Mouse (Mus musculus) neural tube, embryonic 11.5 days (tissue): ENCODE results near the gene Clec2l. TPM values are rescaled to one million over a fixed set of nuclear protein-coding genes. Genes with fewer than 3 reads are reported as not detected.

Experiments used
- ATAC-seq: fragments of 200-750 bp; cut with Nextera tagmentation; 2 replicates; pipeline ENCODE4 v1.8.0; 2017; ENCODE audit warnings: moderate number of reproducible peaks, mild to moderate bottlenecking, moderate TSS enrichment, moderate library complexity; ENCODE audit not compliant: insufficient read depth, low FRiP score, low TSS enrichment
- DNase-seq: peaks from one replicate; pipeline ENCODE4 v3.0.0-alpha.2; 2015; ENCODE audit warnings: low spot score
- H3K27ac ChIP-seq: fragments of 300-500 bp; sonication (generic); 2 replicates; pipeline ENCODE4 v1.5.1; 2014; ENCODE audit warnings: low read depth, mild to moderate bottlenecking, low read length
- H3K27me3 ChIP-seq: fragments of 300-500 bp; sonication (generic); 2 replicates; pipeline ENCODE4 v1.6.1; 2014; ENCODE audit warnings: mild to moderate bottlenecking, low read length, mixed read lengths; ENCODE audit not compliant: control insufficient read depth, insufficient read depth
- H3K36me3 ChIP-seq: fragments of 300-500 bp; sonication (generic); 2 replicates; pipeline ENCODE4 v1.6.1; 2014; ENCODE audit warnings: mild to moderate bottlenecking, low read length, moderate library complexity, mixed read lengths; ENCODE audit not compliant: control insufficient read depth, insufficient read depth
- H3K4me1 ChIP-seq: fragments of 300-500 bp; sonication (generic); 2 replicates; pipeline ENCODE4 v1.6.1; 2014; ENCODE audit warnings: low read length, mixed read lengths; ENCODE audit not compliant: control insufficient read depth, insufficient read depth
- H3K4me2 ChIP-seq: fragments of 300-500 bp; sonication (generic); 2 replicates; pipeline ENCODE4 v1.6.1; 2014; ENCODE audit warnings: low read depth, mild to moderate bottlenecking, moderate library complexity
- H3K4me3 ChIP-seq: fragments of 300-500 bp; sonication (generic); 2 replicates; pipeline ENCODE4 v1.5.1; 2014; ENCODE audit warnings: low read depth, low read length
- H3K9ac ChIP-seq: fragments of 300-500 bp; sonication (generic); 2 replicates; pipeline ENCODE4 v1.6.1; 2014; ENCODE audit warnings: mild to moderate bottlenecking, low read length
- H3K9me3 ChIP-seq: fragments of 300-500 bp; sonication (generic); 2 replicates; pipeline ENCODE4 v1.6.1; 2016; ENCODE audit warnings: low read length; ENCODE audit not compliant: control insufficient read depth
- WGBS: fragments of 180-500 bp; shearing (Covaris S2); extraction: QIAGEN DNeasy Blood & Tissue Kit; methylation state at CpG from one replicate; pipeline ENCODE4 v1.1.7; 2014; 5-methylcytosine and 5-hydroxymethylcytosine counted together
- polyA plus RNA-seq: library from polyadenylated mRNA; unstranded; fragments of >200 nt; fragmentation: Nextera tagmentation; extraction: Ambion mirVana; gene quantifications from 2 replicates; pipeline ENCODE4 v1.2.1, GENCODE M21; 2014

Clec2l gene
- polyA plus RNA-seq, 1 experiment from 2014 or later = 6.5 TPM

DNA sequence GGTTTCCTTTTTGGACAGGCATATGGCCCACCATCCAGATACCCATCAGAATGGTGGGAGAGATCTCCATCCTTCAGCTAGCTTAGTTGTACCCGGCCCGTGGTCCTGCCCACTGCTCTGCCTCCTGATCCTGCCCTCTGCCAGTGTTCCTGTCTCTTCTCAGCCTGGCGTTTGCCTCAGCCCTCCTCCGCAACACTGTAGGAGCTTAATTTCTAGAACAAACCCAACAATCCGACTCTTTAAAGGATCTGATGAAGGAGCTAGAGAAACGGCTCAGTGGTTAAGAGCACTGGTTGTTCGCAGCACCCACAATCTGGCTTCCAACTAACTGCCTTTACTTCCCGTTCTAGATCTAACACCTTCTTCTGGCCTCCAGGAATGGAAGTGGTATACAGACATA, 28.4 kb upstream of the Clec2l start:
- H3K4me1 ChIP-seq = peaks cover 16% of the 10 kb centered on the region
- H3K27ac ChIP-seq = no peak overlapping the region
- DNase-seq (no peak), ATAC-seq (no peak)
- WGBS = 85% methylated on average over 8 of the region's 8 CpGs
- no peak overlapping the region for H3K4me2 ChIP-seq
- no peaks in the 10 kb centered on the region for H3K36me3 ChIP-seq
- H3K27me3 ChIP-seq = peaks cover 46% of the 10 kb centered on the region
- no peak overlapping the region for H3K9ac ChIP-seq
- no peak overlapping the region for H3K4me3 ChIP-seq
- H3K9me3 ChIP-seq = no peaks in the 10 kb centered on the region

DNA sequence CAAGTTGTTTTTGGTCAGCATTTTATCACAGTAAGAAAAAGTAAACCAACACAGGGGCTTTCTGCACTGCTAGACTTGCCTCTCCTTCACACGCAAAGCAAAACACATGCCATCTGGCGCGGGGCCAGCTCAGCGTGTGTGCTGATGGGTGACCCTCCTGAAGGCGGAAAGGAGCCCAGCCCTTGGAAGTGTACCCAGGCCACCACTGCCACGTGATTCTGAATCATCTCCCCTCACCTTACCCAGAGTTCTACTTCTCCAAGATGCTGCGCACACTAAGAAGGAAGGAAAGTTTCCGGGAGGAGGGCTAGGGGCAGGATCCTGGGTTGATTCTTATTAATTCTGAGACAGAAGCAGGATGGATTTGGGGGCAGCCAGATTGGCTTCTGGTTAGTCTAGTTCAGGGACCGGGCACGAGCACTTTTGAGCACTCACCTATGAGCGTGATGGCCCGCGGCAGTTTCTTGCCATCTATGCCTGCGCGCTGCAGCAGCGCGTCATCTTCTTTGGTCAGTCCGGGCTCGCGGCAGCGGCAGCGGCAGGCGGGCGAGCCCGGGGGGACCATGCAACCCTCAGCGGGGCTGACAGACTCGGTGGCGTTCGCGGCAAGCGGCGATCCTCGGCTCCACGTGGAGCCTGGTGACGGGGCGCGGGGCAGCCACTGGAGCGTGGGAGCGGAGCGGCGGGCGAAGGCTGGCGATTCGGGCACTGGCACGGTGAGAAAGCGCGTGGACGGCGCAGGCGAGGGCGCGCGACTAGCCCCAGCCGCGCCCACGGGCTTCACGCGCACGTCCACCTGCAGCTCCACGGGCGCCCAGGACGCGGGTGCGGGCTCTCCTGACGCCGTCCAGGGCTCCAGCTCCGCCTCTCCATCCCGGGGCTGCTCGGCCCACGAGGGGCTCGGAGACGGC, 26.7 kb upstream of the Clec2l start:
- ATAC-seq (peak; percentile 67), DNase-seq (peak; percentile 56)
- H3K4me1 ChIP-seq = peaks cover 16% of the 10 kb centered on the region
- WGBS = 1% methylated on average over 69 of the region's 72 CpGs
- no peaks in the 10 kb centered on the region for H3K9me3 ChIP-seq
- H3K27me3 ChIP-seq = peaks cover 48% of the 10 kb centered on the region
- H3K27ac ChIP-seq = no peak overlapping the region
- peak overlapping the region; percentile 49 for H3K9ac ChIP-seq
- H3K4me3 ChIP-seq = peak overlapping the region; percentile 50
- H3K36me3 ChIP-seq = no peaks in the 10 kb centered on the region
- peak overlapping the region; percentile 97 for H3K4me2 ChIP-seq

DNA sequence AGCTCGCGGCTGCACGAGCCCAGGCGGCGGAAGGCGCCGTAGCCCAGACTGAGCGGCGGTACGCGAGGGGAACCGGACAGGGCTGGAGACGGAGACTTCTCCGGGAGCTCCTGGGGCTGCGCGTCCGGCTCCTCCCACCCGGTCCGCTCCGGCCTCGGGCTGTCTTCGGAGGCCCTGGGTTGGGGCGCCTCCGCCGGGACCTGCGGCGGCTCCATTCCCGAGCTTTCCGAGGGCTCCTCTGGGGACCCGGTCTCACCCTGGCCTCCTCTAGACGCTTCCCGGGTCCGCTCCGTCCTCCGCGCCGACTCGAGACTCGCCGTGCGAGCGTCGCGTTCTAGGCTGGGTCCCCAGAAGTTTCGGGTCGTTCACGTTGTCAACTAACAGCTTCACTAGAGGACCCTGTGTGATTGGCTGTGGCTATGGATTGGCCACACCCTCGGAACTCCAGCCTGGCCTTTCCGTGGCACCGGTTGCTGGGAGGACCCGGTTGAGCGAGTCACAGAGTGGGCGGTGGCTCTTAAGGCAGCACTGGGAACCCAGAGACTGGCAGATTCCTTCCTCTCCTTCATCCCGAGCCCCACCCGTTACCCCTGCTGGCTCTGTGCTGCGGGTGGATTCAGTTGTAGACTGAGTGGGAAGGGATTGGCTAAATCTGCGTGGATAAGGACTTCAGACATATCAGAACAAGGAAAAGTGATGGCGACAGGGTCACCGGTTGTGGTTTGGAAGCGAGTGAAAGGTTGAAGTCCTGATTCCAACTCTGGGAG, 25.8 kb upstream of the Clec2l start, which contains the start of gene Klrg2:
Gene Klrg2, minus strand, starts transcription at position 391 of the 767 bp plus-strand sequence.
- Histone ChIP-seq H3K9ac (peak within 1 kb of the TSS; percentile 49), H3K27ac (no peak within 1 kb of the TSS), H3K9me3 (no peaks in the 10 kb centered on the region), H3K27me3 (peaks cover 49% of the 10 kb centered on the region), H3K4me2 (peak within 1 kb of the TSS; percentile 97), H3K36me3 (no peaks in the 10 kb centered on the region), H3K4me1 (peaks cover 16% of the 10 kb centered on the region), H3K4me3 (peak within 1 kb of the TSS; percentile 50)
- 3% methylated on average over 51 of the region's 60 CpGs for WGBS
- DNase-seq = peak; percentile 61
- peak; percentile 64 for ATAC-seq

DNA sequence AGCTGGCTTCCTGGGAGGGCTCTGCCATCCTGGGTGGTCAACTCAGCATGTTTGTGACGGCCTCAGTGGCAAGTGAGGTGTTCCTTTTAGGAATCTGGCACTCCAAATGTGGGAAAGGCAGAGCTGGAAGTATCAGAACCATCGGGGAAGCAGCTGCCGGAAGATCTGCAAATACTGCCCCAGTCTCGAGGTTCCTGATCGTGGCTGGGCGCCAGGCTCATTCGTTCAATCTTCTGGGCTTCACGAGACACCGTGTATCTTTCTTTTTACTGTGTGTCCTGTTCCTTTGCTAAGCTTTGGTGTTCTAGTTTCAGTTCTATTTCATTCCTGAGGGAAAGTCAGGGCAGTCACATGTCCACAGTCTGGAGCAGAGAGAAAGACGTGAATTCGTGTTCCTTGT, 22.5 kb upstream of the Clec2l start:
- no peak overlapping the region for H3K9ac ChIP-seq
- H3K9me3 ChIP-seq = no peaks in the 10 kb centered on the region
- no peak overlapping the region for H3K4me2 ChIP-seq
- peaks cover 16% of the 10 kb centered on the region for H3K4me1 ChIP-seq
- DNase-seq (no peak), ATAC-seq (no peak)
- no peak overlapping the region for H3K27ac ChIP-seq
- 79% methylated on average over 11 of the region's 11 CpGs for WGBS
- H3K27me3 ChIP-seq = peaks cover 33% of the 10 kb centered on the region
- H3K4me3 ChIP-seq = no peak overlapping the region
- H3K36me3 ChIP-seq = no peaks in the 10 kb centered on the region

- 76% methylated on average over 5 of the region's 5 CpGs for WGBS
- DNase-seq = no peak
- H3K27ac ChIP-seq = no peak overlapping the region
- no peak for ATAC-seq
- no peak overlapping the region for H3K4me2 ChIP-seq
- no peaks in the 10 kb centered on the region for H3K9me3 ChIP-seq
- H3K4me3 ChIP-seq = no peak overlapping the region
- H3K9ac ChIP-seq = no peak overlapping the region
- H3K36me3 ChIP-seq = no peaks in the 10 kb centered on the region
- peaks cover 12% of the 10 kb centered on the region for H3K4me1 ChIP-seq
- peaks cover 25% of the 10 kb centered on the region for H3K27me3 ChIP-seq
Measured at GRCm38 (mm10) chr6:38641228-38641627, 21.6 kb upstream of the Clec2l start.

GRCm38 (mm10) chr6:38641645-38642044, 21.2 kb upstream of the Clec2l start:
- no peak overlapping the region for H3K9ac ChIP-seq
- peaks cover 21% of the 10 kb centered on the region for H3K27me3 ChIP-seq
- H3K9me3 ChIP-seq = no peaks in the 10 kb centered on the region
- DNase-seq (no peak), ATAC-seq (no peak)
- no peak overlapping the region for H3K27ac ChIP-seq
- 60% methylated on average over 5 of the region's 5 CpGs for WGBS
- H3K36me3 ChIP-seq = no peaks in the 10 kb centered on the region
- H3K4me1 ChIP-seq = peaks cover 7% of the 10 kb centered on the region
- H3K4me2 ChIP-seq = no peak overlapping the region
- H3K4me3 ChIP-seq = no peak overlapping the region

DNA sequence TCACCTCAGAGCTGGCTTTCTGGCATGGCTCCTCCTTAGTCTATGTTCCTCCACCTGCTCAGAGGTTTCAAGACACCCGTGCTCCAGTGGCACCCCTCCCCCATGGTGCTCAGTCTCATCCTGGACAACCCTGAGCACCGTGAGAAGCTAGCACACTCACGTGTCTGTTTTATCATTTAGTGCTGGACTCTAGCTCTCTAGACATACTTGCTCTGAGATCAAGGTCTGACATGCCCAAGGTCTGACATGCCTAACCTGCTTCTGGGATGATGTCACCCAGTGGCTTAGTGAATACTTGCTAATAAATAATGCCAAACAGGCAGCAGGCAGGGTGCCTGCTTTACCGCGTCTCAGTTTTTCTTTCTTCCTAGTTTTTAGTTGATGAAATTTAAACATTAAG, 20.3 kb upstream of the Clec2l start:
- Histone ChIP-seq H3K36me3 (no peaks in the 10 kb centered on the region), H3K27me3 (peaks cover 11% of the 10 kb centered on the region), H3K4me2 (no peak overlapping the region), H3K4me3 (no peak overlapping the region), H3K4me1 (no peaks in the 10 kb centered on the region), H3K9me3 (no peaks in the 10 kb centered on the region), H3K27ac (no peak overlapping the region), H3K9ac (no peak overlapping the region)
- no peak for ATAC-seq
- DNase-seq = no peak
- WGBS = 70% methylated on average over 5 of the region's 5 CpGs

GRCm38 (mm10) chr6:38643039-38643438, 19.8 kb upstream of the Clec2l start:
- no peak overlapping the region for H3K4me3 ChIP-seq
- H3K36me3 ChIP-seq = no peaks in the 10 kb centered on the region
- peaks cover 8% of the 10 kb centered on the region; the same call in 1 of the 2 replicates for H3K27me3 ChIP-seq
- ATAC-seq (no peak), DNase-seq (no peak)
- H3K9me3 ChIP-seq = no peaks in the 10 kb centered on the region
- H3K4me2 ChIP-seq = no peak overlapping the region
- H3K9ac ChIP-seq = no peak overlapping the region
- H3K4me1 ChIP-seq = no peaks in the 10 kb centered on the region
- H3K27ac ChIP-seq = no peak overlapping the region
- WGBS = 77% methylated on average over 3 of the region's 3 CpGs
